Mouse (Mus musculus): ENCODE data around the gene Ism2. TPM values are rescaled to one million over a fixed set of nuclear protein-coding genes. Genes with fewer than 3 reads are reported as not detected.

Gene Ism2
- total and polyA plus RNA-seq, 3 experiments = not detected

DNA sequence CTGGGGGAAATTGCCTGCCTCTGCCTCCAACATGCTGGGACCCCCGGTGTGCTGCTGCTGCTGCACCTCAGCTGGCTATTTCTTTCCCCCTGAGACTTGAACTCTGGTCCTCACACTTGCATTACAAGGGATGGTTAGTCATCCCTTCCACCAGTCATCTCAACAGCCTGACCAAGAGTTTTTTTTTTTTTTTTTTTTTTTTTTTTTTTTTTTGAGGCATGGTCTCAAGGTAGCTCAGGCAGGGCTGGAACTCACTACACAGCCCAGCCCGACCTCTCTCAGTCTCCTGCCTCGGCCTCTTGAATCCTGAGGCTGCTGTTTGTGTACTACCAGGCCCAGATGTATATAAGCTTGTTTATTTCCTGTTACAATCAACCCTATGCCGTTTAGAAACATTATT is 15.2 kb downstream of the Ism2 start:
- peaks cover 0 to 4% of the 10 kb centered on the region in 2 experiments; a peak in 2 of 4 replicates for H3K4me1 ChIP-seq (ENCODE audit: control insufficient read depth in 1 of 2, insufficient read depth in 2 of 2, low read length in 2 of 2)
- TF ChIP-seq USF1 (IDR thresholded peaks at IDR 0.05; ENCODE audit: low read depth, low read length) = no peak
- TF ChIP-seq POLR2AphosphoS5 (IDR thresholded peaks at IDR 0.05; ENCODE audit: borderline replicate concordance, low read depth, low read length) = no peak
- no peak for TF ChIP-seq GABPA (IDR thresholded peaks at IDR 0.05; ENCODE audit: low read depth, low read length)
- no peak for TF ChIP-seq E2F4 (IDR thresholded peaks at IDR 0.05; ENCODE audit: borderline replicate concordance, low read depth, low read length)
- no peak for TF ChIP-seq TBP (IDR thresholded peaks at IDR 0.05; ENCODE audit: low read depth, low read length)
- no peak for TF ChIP-seq POLR2AphosphoS2 (IDR thresholded peaks at IDR 0.05; ENCODE audit: low read length)
- TF ChIP-seq ZKSCAN1 (IDR thresholded peaks at IDR 0.05; ENCODE audit: low read depth, low read length) = no peak
- no peak for TF ChIP-seq CHD1 (IDR thresholded peaks at IDR 0.05; ENCODE audit: low read depth, low read length)
- TF ChIP-seq ETS1 (IDR thresholded peaks at IDR 0.05; ENCODE audit: low read depth, low read length) = no peak
- no peak for TF ChIP-seq TCF12 (IDR thresholded peaks at IDR 0.05; ENCODE audit: low read depth, low read length)
- no peak for TF ChIP-seq CHD2 (IDR thresholded peaks at IDR 0.05; ENCODE audit: low read length)
- no peak for TF ChIP-seq MAZ (IDR thresholded peaks at IDR 0.05; ENCODE audit: low read depth, low read length)
- H3K27me3 ChIP-seq (ENCODE audit: control insufficient read depth in 1 of 2, insufficient read depth in 2 of 2, low read length in 2 of 2) = no peaks in the 10 kb centered on the region

DNA sequence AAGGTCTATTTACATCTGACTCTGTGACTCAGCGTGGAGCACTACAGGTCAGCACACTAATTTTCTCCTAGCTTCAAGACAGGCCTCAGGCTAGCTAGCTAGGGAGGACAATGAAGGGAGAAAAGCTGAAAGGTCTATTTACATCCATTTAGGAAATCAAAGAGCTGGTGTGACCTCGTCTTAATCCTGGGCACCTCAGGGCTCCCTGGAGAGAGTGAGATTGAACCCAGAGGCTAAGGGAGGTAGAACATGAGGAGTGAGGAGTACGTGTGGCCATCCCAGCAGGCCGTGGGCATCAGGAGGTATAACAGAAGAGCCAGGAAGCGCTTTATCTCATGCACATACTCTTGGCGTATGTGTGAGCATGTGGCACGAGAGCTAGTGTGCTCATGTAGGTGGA is 15.8 kb downstream of the Ism2 start:
- H3K79me2 ChIP-seq (ENCODE audit: control insufficient read depth, insufficient read depth, low read length, poor library complexity) = no peaks in the 10 kb centered on the region
- H3K4me1 ChIP-seq (ENCODE audit: control insufficient read depth in 1 of 2, insufficient read depth in 2 of 2, low read length in 2 of 2) = peaks cover 0 to 4% of the 10 kb centered on the region in 2 experiments; a peak in 2 of 4 replicates
- H3K36me3 ChIP-seq (ENCODE audit: control insufficient read depth in 1 of 2, insufficient read depth in 2 of 2, low read length in 2 of 2) = no peaks in the 10 kb centered on the region; a peak in 1 of 4 replicates
- H3K4me3 ChIP-seq (ENCODE audit: control insufficient read depth in 1 of 2, insufficient read depth in 1 of 2, low read depth in 2 of 2, low read length in 2 of 2) = no peak overlapping the region
- DNase-seq (ENCODE audit: low read depth, low spot score) = no peak
- H3K9ac ChIP-seq (ENCODE audit: control insufficient read depth, low read depth, low read length, poor library complexity, severe bottlenecking) = no peak overlapping the region
- TF ChIP-seq BHLHE40 (IDR thresholded peaks at IDR 0.05; ENCODE audit: borderline replicate concordance, low read depth, low read length) (no peak), SIN3A (IDR thresholded peaks at IDR 0.05; ENCODE audit: low read length) (no peak), MYB (IDR thresholded peaks at IDR 0.05; ENCODE audit: low read depth, low read length) (no peak)
- no peaks in the 10 kb centered on the region for H3K27me3 ChIP-seq (ENCODE audit: control insufficient read depth in 1 of 2, insufficient read depth in 2 of 2, low read length in 2 of 2)
- no peak overlapping the region for H3K27ac ChIP-seq (ENCODE audit: control insufficient read depth, low read depth, low read length)
- H3K9me3 ChIP-seq (replicated peaks; ENCODE audit: insufficient read depth, low read length) = no peaks in the 10 kb centered on the region

More for the DNA sequence above, 15.2 kb downstream of the Ism2 start:
- no peak for DNase-seq (ENCODE audit: low read depth, low spot score)
- Histone ChIP-seq H3K27ac (ENCODE audit: control insufficient read depth, low read depth, low read length) (no peak overlapping the region), H3K9me3 (replicated peaks; ENCODE audit: insufficient read depth, low read length) (no peaks in the 10 kb centered on the region), H3K36me3 (ENCODE audit: control insufficient read depth in 1 of 2, insufficient read depth in 2 of 2, low read length in 2 of 2) (no peaks in the 10 kb centered on the region; a peak in 1 of 4 replicates), H3K79me2 (ENCODE audit: control insufficient read depth, insufficient read depth, low read length, poor library complexity) (no peaks in the 10 kb centered on the region), H3K4me3 (ENCODE audit: control insufficient read depth in 1 of 2, insufficient read depth in 1 of 2, low read depth in 2 of 2, low read length in 2 of 2) (no peak overlapping the region), H3K9ac (ENCODE audit: control insufficient read depth, low read depth, low read length, poor library complexity, severe bottlenecking) (no peak overlapping the region)

DNA sequence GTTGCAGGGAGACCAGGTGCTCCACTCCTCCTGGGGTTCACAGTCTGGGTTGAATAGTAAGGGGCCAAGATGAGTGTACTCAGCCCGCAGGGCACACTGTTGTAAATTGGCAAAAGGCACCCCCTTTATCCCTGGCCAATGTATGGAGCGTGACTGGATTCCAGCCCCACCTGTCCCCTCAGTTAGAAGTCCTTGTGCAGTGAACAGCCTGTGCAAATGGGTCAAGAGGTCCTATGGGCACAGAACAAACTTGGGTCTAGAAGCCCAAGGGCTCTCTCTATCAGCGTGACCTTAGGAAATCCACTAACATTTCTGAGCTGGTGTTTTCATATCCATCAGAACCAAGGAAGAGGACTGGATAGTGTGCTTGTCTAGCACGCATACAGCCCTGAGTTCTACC is 16.8 kb downstream of the Ism2 start:
- DNase-seq (ENCODE audit: low read depth, low spot score) = no peak
- no peak overlapping the region for H3K9ac ChIP-seq (ENCODE audit: control insufficient read depth, low read depth, low read length, poor library complexity, severe bottlenecking)
- no peaks in the 10 kb centered on the region for H3K79me2 ChIP-seq (ENCODE audit: control insufficient read depth, insufficient read depth, low read length, poor library complexity)
- H3K27ac ChIP-seq (ENCODE audit: control insufficient read depth, low read depth, low read length) = no peak overlapping the region
- H3K9me3 ChIP-seq (replicated peaks; ENCODE audit: insufficient read depth, low read length) = no peaks in the 10 kb centered on the region
- H3K27me3 ChIP-seq (ENCODE audit: control insufficient read depth in 1 of 2, insufficient read depth in 2 of 2, low read length in 2 of 2) = no peaks in the 10 kb centered on the region
- TF ChIP-seq POLR2AphosphoS5 (IDR thresholded peaks at IDR 0.05; ENCODE audit: borderline replicate concordance, low read depth, low read length) (no peak), CHD2 (IDR thresholded peaks at IDR 0.05; ENCODE audit: low read length) (no peak), POLR2AphosphoS2 (IDR thresholded peaks at IDR 0.05; ENCODE audit: low read length) (no peak), POLR2A (IDR thresholded peaks at IDR 0.05; ENCODE audit: control insufficient read depth in 1 of 2, insufficient read depth in 1 of 2, low read depth in 1 of 2, low read length in 2 of 2, poor library complexity in 1 of 2) (no peak), UBTF (IDR thresholded peaks at IDR 0.05; ENCODE audit: borderline replicate concordance, insufficient read depth, low read depth, low read length) (no peak), MEF2A (IDR thresholded peaks at IDR 0.05; ENCODE audit: extremely low read depth, insufficient replicate concordance, low read depth, low read length, poor library complexity, severe bottlenecking) (no peak), GATA1 (IDR thresholded peaks at IDR 0.05; ENCODE audit: low read depth, low read length) (no peak), NRF1 (IDR thresholded peaks at IDR 0.05; ENCODE audit: insufficient read depth, low read depth, low read length, poor library complexity, severe bottlenecking) (no peak), RCOR1 (IDR thresholded peaks at IDR 0.05; ENCODE audit: low read depth, low read length) (no peak), TAL1 (IDR thresholded peaks at IDR 0.05; ENCODE audit: low read length) (no peak), CTCF (IDR thresholded peaks at IDR 0.05 in 2 of 3, conservative IDR thresholded peaks at IDR 0.05 in 1 of 3; ENCODE audit: control insufficient read depth in 1 of 3, insufficient read depth in 1 of 3, low read depth in 2 of 3, low read length in 3 of 3, poor library complexity in 1 of 3, severe bottlenecking in 1 of 3) (no peak), MAFK (IDR thresholded peaks at IDR 0.05; ENCODE audit: borderline replicate concordance, low read depth, low read length) (no peak), TCF12 (IDR thresholded peaks at IDR 0.05; ENCODE audit: low read depth, low read length) (no peak), SMC3 (IDR thresholded peaks at IDR 0.05; ENCODE audit: low read depth, low read length) (no peak)
- peaks cover 0 to 8% of the 10 kb centered on the region in 2 experiments; a peak in 2 of 4 replicates for H3K36me3 ChIP-seq (ENCODE audit: control insufficient read depth in 1 of 2, insufficient read depth in 2 of 2, low read length in 2 of 2)
- no peak overlapping the region for H3K4me3 ChIP-seq (ENCODE audit: control insufficient read depth in 1 of 2, insufficient read depth in 1 of 2, low read depth in 2 of 2, low read length in 2 of 2)
- H3K4me1 ChIP-seq (ENCODE audit: control insufficient read depth in 1 of 2, insufficient read depth in 2 of 2, low read length in 2 of 2) = peaks cover 2 to 10% of the 10 kb centered on the region in 2 experiments; a peak in 3 of 4 replicates

All from MEL (cell line).